Mouse (Mus musculus) bone marrow, adult 2 months (tissue): ENCODE measurements at regions not wholly inside any gene's neighbourhood (a gene's known extent, or its start where the extent isn't known, plus 50 kb on each side); places are given as distances from the start of the nearest gene placed in this dataset.

Experiments used
- H3K27ac ChIP-seq: fragments of 200-500 bp; 2 replicates; pipeline ENCODE4 v1.5.1; 2012; ENCODE audit warnings: low read depth, mild to moderate bottlenecking, control low read depth, inconsistent platforms, low read length; ENCODE audit not compliant: control insufficient read depth, poor library complexity, insufficient read depth
- H3K4me1 ChIP-seq: fragments of 200-500 bp; 2 replicates; pipeline ENCODE4 v1.6.1; 2011; ENCODE audit warnings: low read length; ENCODE audit not compliant: control insufficient read depth, insufficient read depth
- H3K4me3 ChIP-seq: fragments of 200-500 bp; replicated peaks from 2 replicates; pipeline ENCODE3; 2011; ENCODE audit warnings: mild to moderate bottlenecking, low read depth, low read length, control low read depth; ENCODE audit not compliant: control insufficient read depth
- CTCF ChIP-seq: fragments of 200-500 bp; IDR thresholded peaks from 2 replicates; pipeline ENCODE4 v1.5.1; 2011; ENCODE audit warnings: low read length, control low read depth; ENCODE audit not compliant: control insufficient read depth, insufficient read depth
- POLR2A ChIP-seq: fragments of 200-500 bp; IDR thresholded peaks from 2 replicates; pipeline ENCODE4 v1.6.1; 2011; ENCODE audit warnings: low read depth, mild to moderate bottlenecking, control low read depth, low read length, borderline replicate concordance; ENCODE audit not compliant: control insufficient read depth
- WGBS: fragments of 180-500 bp; shearing (Covaris S2); methylation state at CpG from one replicate; pipeline ENCODE4 v1.1.7; 2018; 5-methylcytosine and 5-hydroxymethylcytosine counted together

GRCm38 (mm10) chr13:47910531-47910910, 350.5 kb upstream of the Id4 start:
- WGBS, result 59% methylated on average over 3 of the region's 3 CpGs
- Histone ChIP-seq H3K27ac (no peak overlapping the region), H3K4me1 (no peaks in the 10 kb centered on the region), H3K4me3 (no peak overlapping the region)
- TF ChIP-seq CTCF, result no peak
- TF ChIP-seq POLR2A, result no peak

- Histone ChIP-seq H3K4me1 (no peaks in the 10 kb centered on the region), H3K27ac (no peak overlapping the region), H3K4me3 (no peak overlapping the region)
- 85% methylated on average over 8 of the region's 8 CpGs for WGBS
- TF ChIP-seq CTCF, result no peak
- no peak for TF ChIP-seq POLR2A
These were observed 344.6 kb upstream of the Id4 start for GRCm38 (mm10) chr13:47916456-47916855.

- no peak overlapping the region for H3K27ac ChIP-seq
- 82% methylated on average over 3 of the region's 3 CpGs for WGBS
- no peaks in the 10 kb centered on the region for H3K4me1 ChIP-seq
- no peak for TF ChIP-seq CTCF
- TF ChIP-seq POLR2A, result no peak
- H3K4me3 ChIP-seq, result no peak overlapping the region
These were observed 343.7 kb upstream of the Id4 start for GRCm38 (mm10) chr13:47917370-47917769.

GRCm38 (mm10) chr13:47921044-47921443, 340.0 kb upstream of the Id4 start:
- WGBS, result 41% methylated on average over 5 of the region's 5 CpGs
- no peak overlapping the region for H3K4me3 ChIP-seq
- TF ChIP-seq POLR2A (no peak), CTCF (no peak)
- no peaks in the 10 kb centered on the region for H3K4me1 ChIP-seq
- H3K27ac ChIP-seq, result no peak overlapping the region

- WGBS, result 83% methylated on average over 2 of the region's 2 CpGs
- no peak overlapping the region for H3K4me3 ChIP-seq
- TF ChIP-seq POLR2A (no peak), CTCF (no peak)
These were observed 320.3 kb upstream of the Id4 start for GRCm38 (mm10) chr13:47940696-47941095.

GRCm38 (mm10) chr13:47942368-47942787, 318.6 kb upstream of the Id4 start:
- WGBS, result 25% methylated on average over 8 of the region's 8 CpGs
- no peak for TF ChIP-seq CTCF
- no peak for TF ChIP-seq POLR2A
- no peak overlapping the region for H3K27ac ChIP-seq
- H3K4me1 ChIP-seq, result no peaks in the 10 kb centered on the region
- H3K4me3 ChIP-seq, result no peak overlapping the region

More at GRCm38 (mm10) chr13:47940696-47941095, 320.3 kb upstream of the Id4 start:
- H3K4me1 ChIP-seq, result no peaks in the 10 kb centered on the region
- no peak overlapping the region for H3K27ac ChIP-seq

GRCm38 (mm10) chr13:47943645-47944044, 317.4 kb upstream of the Id4 start:
- WGBS, result 82% methylated on average over 5 of the region's 5 CpGs
- no peaks in the 10 kb centered on the region for H3K4me1 ChIP-seq
- H3K4me3 ChIP-seq, result no peak overlapping the region
- no peak overlapping the region for H3K27ac ChIP-seq
- TF ChIP-seq POLR2A (no peak), CTCF (no peak)

GRCm38 (mm10) chr13:47948098-47948865, 312.7 kb upstream of the Id4 start:
- H3K27ac ChIP-seq, result no peak overlapping the region
- no peak overlapping the region for H3K4me3 ChIP-seq
- TF ChIP-seq CTCF (no peak), POLR2A (no peak)
- 83% methylated on average over 10 of the region's 10 CpGs for WGBS
- no peaks in the 10 kb centered on the region for H3K4me1 ChIP-seq

GRCm38 (mm10) chr13:47950456-47950855, 310.6 kb upstream of the Id4 start:
- H3K4me3 ChIP-seq, result no peak overlapping the region
- WGBS, result 46% methylated on average over 2 of the region's 2 CpGs
- TF ChIP-seq POLR2A (no peak), CTCF (no peak)
- no peaks in the 10 kb centered on the region for H3K4me1 ChIP-seq
- H3K27ac ChIP-seq, result no peak overlapping the region
